Mouse (Mus musculus) spleen, adult 18-20 months (tissue): ENCODE data around the gene Atp2a1.
A peak's percentile ranks its signal among the peaks of the same experiment; 100 is the strongest.

Experiments
- DNase-seq, 2 experiments: peaks; one replicate each; pipeline ENCODE4 v3.0.0; 2022; ENCODE audit warnings: mixed read lengths in 2 of 2

The Atp2a1 gene

DNA sequence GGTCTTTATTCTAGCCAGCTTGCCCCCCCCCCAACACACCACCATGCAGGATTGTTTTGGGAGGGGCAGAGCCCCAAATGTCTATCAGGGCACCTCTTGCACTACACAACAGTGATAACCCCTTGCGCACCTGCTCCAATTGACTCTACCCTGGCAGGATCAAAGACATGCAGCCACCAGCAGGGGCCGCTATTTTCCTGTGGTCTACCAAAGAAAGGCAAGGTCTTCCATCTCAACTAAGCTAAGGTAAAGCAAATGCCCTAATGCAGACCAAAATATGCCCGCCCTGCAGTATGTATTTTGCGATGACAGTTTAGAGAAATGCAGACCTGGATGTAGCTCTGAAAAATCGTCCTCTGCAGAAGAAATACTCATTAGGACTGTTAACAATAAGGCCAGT lies 63.4 kb downstream of the Atp2a1 start:
- DNase-seq, result peak; percentile 78 to 92

DNA sequence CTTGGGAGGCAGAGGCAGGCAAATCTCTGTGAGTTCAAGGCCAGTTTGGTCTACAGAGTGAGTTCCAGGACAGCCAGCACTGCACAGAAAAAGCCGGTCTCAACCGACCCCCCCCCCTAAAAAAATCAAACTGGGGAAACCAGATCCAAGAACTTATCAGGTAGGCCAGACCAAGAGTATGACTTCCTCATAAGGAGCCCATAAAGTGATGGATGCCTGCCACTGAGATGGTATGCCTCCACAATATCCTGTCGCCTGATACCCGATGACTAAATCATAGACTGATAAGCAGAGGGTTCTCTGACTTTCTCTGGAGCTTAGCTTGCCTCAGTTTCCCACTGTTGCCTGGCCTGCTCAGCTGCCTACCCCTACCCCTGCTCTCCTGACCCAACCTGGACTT lies 65.1 kb downstream of the Atp2a1 start:
- DNase-seq, result no peak

- DNase-seq, result no peak
Observed at GRCm38 (mm10) chr7:126397221-126397620, 65.7 kb downstream of the Atp2a1 start.

GRCm38 (mm10) chr7:126396298-126397119 lies 66.4 kb downstream of the Atp2a1 start, which contains the start of gene Nfatc2ip:
Gene Nfatc2ip (minus strand): TSS chr7:126396737.
- peak; percentile 91 to 94 for DNase-seq
